Mouse (Mus musculus) E14TG2a.4 (cell line): ENCODE results near the gene St6galnac1.

Source experiments
- H3K27me3 ChIP-seq: 2 replicates; pipeline ENCODE4 v1.6.1; 2014; ENCODE audit warnings: low read length, control low read depth; ENCODE audit not compliant: insufficient read depth
- H3K36me3 ChIP-seq: 2 replicates; pipeline ENCODE4 v1.6.1; 2014; ENCODE audit warnings: low read length, control low read depth; ENCODE audit not compliant: insufficient read depth
- H3K4me1 ChIP-seq: replicated peaks from 2 replicates; pipeline ENCODE4 v1.6.1; 2014; ENCODE audit warnings: low read depth, low read length, control low read depth
- H3K4me3 ChIP-seq: replicated peaks from 2 replicates; pipeline ENCODE4 v1.5.1; 2014; ENCODE audit warnings: mild to moderate bottlenecking, low read length
- H3K9me3 ChIP-seq: 2 replicates; pipeline ENCODE4 v1.6.1; 2014; ENCODE audit warnings: low read length, control low read depth
- CTCF ChIP-seq: conservative IDR thresholded peaks from 2 replicates; pipeline ENCODE4 v1.5.1; 2014; ENCODE audit warnings: low read length
- NANOG ChIP-seq: IDR thresholded peaks from 2 replicates; pipeline ENCODE4 v1.6.1; 2014; ENCODE audit warnings: borderline replicate concordance, low read length, mixed read lengths
- POU5F1 ChIP-seq: IDR thresholded peaks from 2 replicates; pipeline ENCODE4 v1.6.1; 2014; ENCODE audit warnings: low read length, borderline replicate concordance

St6galnac1 gene

GRCm38 (mm10) chr11:116816769-116817168, 41.5 kb upstream of the St6galnac1 start:
- Histone ChIP-seq H3K4me1 (peaks cover 56% of the 10 kb centered on the region), H3K36me3 (no peaks in the 10 kb centered on the region), H3K4me3 (no peak overlapping the region), H3K9me3 (no peaks in the 10 kb centered on the region), H3K27me3 (peaks cover 7% of the 10 kb centered on the region; the same call in 1 of the 2 replicates)
- no peak for TF ChIP-seq POU5F1
- no peak for TF ChIP-seq CTCF
- no peak for TF ChIP-seq NANOG

- Histone ChIP-seq H3K4me1 (peaks cover 71% of the 10 kb centered on the region), H3K9me3 (no peaks in the 10 kb centered on the region), H3K27me3 (peaks cover 13% of the 10 kb centered on the region), H3K36me3 (no peaks in the 10 kb centered on the region), H3K4me3 (peak overlapping the region; percentile 57)
- TF ChIP-seq CTCF, result no peak
- no peak for TF ChIP-seq NANOG
- TF ChIP-seq POU5F1, result no peak
Observed at GRCm38 (mm10) chr11:116814884-116815415, 39.6 kb upstream of the St6galnac1 start.

GRCm38 (mm10) chr11:116814076-116814883, 39.0 kb upstream of the St6galnac1 start:
- no peak for TF ChIP-seq NANOG
- TF ChIP-seq CTCF, result no peak
- TF ChIP-seq POU5F1, result no peak
- peaks cover 19% of the 10 kb centered on the region for H3K27me3 ChIP-seq
- no peaks in the 10 kb centered on the region for H3K9me3 ChIP-seq
- peak overlapping the region; percentile 57 for H3K4me3 ChIP-seq
- peaks cover 73% of the 10 kb centered on the region for H3K4me1 ChIP-seq
- H3K36me3 ChIP-seq, result no peaks in the 10 kb centered on the region

GRCm38 (mm10) chr11:116813610-116814009, 38.3 kb upstream of the St6galnac1 start:
- no peaks in the 10 kb centered on the region for H3K36me3 ChIP-seq
- H3K4me3 ChIP-seq, result peak overlapping the region; percentile 57
- TF ChIP-seq POU5F1 (no peak), CTCF (no peak), NANOG (no peak)

GRCm38 (mm10) chr11:116812793-116813529, 37.7 kb upstream of the St6galnac1 start:
- peak overlapping the region; percentile 57 for H3K4me3 ChIP-seq
- no peaks in the 10 kb centered on the region for H3K36me3 ChIP-seq
- no peak for TF ChIP-seq NANOG
- no peak for TF ChIP-seq CTCF
- TF ChIP-seq POU5F1, result no peak
- no peaks in the 10 kb centered on the region for H3K9me3 ChIP-seq
- H3K4me1 ChIP-seq, result peaks cover 77% of the 10 kb centered on the region
- peaks cover 19% of the 10 kb centered on the region for H3K27me3 ChIP-seq

More at GRCm38 (mm10) chr11:116813610-116814009, 38.3 kb upstream of the St6galnac1 start:
- peaks cover 19% of the 10 kb centered on the region for H3K27me3 ChIP-seq
- peaks cover 74% of the 10 kb centered on the region for H3K4me1 ChIP-seq
- H3K9me3 ChIP-seq, result no peaks in the 10 kb centered on the region

GRCm38 (mm10) chr11:116810983-116811901, 35.9 kb upstream of the St6galnac1 start:
- H3K9me3 ChIP-seq, result no peaks in the 10 kb centered on the region
- TF ChIP-seq NANOG, result no peak
- TF ChIP-seq CTCF, result no peak
- TF ChIP-seq POU5F1, result no peak
- H3K36me3 ChIP-seq, result no peaks in the 10 kb centered on the region
- H3K4me3 ChIP-seq, result peak overlapping the region; percentile 74
- peaks cover 73% of the 10 kb centered on the region for H3K4me1 ChIP-seq
- H3K27me3 ChIP-seq, result peaks cover 19% of the 10 kb centered on the region

- Histone ChIP-seq H3K27me3 (peaks cover 16% of the 10 kb centered on the region), H3K4me3 (peak overlapping the region; percentile 74), H3K36me3 (no peaks in the 10 kb centered on the region), H3K4me1 (peaks cover 69% of the 10 kb centered on the region), H3K9me3 (no peaks in the 10 kb centered on the region)
- TF ChIP-seq CTCF (no peak), NANOG (no peak), POU5F1 (no peak)
Observed at GRCm38 (mm10) chr11:116810528-116810927, 35.2 kb upstream of the St6galnac1 start.
